Mouse (Mus musculus) kidney, adult 2 months (tissue): ENCODE results near the gene Oser1.

Source experiments
- CTCF ChIP-seq: fragments of 200-500 bp; conservative IDR thresholded peaks from 2 replicates; pipeline ENCODE4 v1.5.1; 2011; ENCODE audit warnings: low read depth, mild to moderate bottlenecking, control low read depth, low read length, moderate library complexity, mixed read lengths; ENCODE audit not compliant: insufficient read depth, insufficient read length
- POLR2A ChIP-seq: fragments of 200-500 bp; IDR thresholded peaks from one replicate; pipeline ENCODE4 v1.6.1; 2011; ENCODE audit warnings: low read depth, low read length, control low read depth

DNA sequence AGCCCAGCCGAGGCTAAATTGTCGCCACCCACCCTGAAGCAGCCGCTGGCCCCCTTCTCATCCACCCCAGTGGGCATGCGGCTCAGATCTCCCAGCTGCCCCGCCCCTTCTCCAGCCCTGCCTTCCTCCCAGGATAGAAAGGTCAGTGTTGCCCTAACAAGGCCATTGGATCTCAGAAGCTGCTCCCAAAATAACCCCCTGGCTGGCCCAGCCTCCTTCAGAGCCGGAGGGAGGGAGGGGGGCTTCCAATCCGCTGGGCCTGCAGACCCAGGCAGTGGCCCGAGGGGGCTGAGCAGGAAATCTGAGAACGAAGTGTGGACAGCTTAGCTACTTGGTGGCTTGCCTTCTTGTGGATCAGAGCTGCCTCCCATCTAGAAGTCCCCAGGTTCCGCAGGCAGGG lies 26.6 kb downstream of the Oser1 start, which contains the start of gene Jph2:
- no peak for TF ChIP-seq CTCF
- no peak for TF ChIP-seq POLR2A
